Mouse (Mus musculus): ENCODE measurements around the gene Rasd1. TPM values are rescaled to one million over a fixed set of nuclear protein-coding genes. Genes with fewer than 3 reads are reported as not detected.

Rasd1 gene
- polyA plus RNA-seq, 1 experiment from 2014 or later, result 1.7 TPM

Other genes starting within 250 kb of the Rasd1 start
- gene Pld6, start 177.3 kb downstream of the Rasd1 start, polyA plus RNA-seq (2015; fragmentation: Nextera tagmentation; extraction: Ambion mirVana), result 2.1 and 2.5 TPM in 2 replicates
- 15.3 and 19.3 TPM in 2 replicates for gene Flcn, start 154.9 kb downstream of the Rasd1 start, polyA plus RNA-seq (2015; fragmentation: Nextera tagmentation; extraction: Ambion mirVana)
- 12.8 and 15.2 TPM in 2 replicates for gene Nt5m, start 125.5 kb downstream of the Rasd1 start, polyA plus RNA-seq (2015; fragmentation: Nextera tagmentation; extraction: Ambion mirVana)
- gene Cops3, start 125.1 kb downstream of the Rasd1 start, polyA plus RNA-seq (2015; fragmentation: Nextera tagmentation; extraction: Ambion mirVana), result 81.3 and 84.8 TPM in 2 replicates
- 17.6 and 17.7 TPM in 2 replicates for gene Med9, start 16.7 kb downstream of the Rasd1 start, polyA plus RNA-seq (2015; fragmentation: Nextera tagmentation; extraction: Ambion mirVana)
- 43.1 and 63.2 TPM in 2 replicates for gene Pemt, start 81.5 kb upstream of the Rasd1 start, polyA plus RNA-seq (2015; fragmentation: Nextera tagmentation; extraction: Ambion mirVana)
- 2.8 and 3.7 TPM in 2 replicates for gene Rai1, start 140.1 kb upstream of the Rasd1 start, polyA plus RNA-seq (2015; fragmentation: Nextera tagmentation; extraction: Ambion mirVana)